Mouse (Mus musculus) stomach, embryonic 14.5 days (tissue): Measurements from ENCODE around the gene Dgkg. TPM values are rescaled to one million over a fixed set of nuclear protein-coding genes. Genes with fewer than 3 reads are reported as not detected.
A peak's percentile ranks its signal among the peaks of the same experiment; 100 is the strongest.

Source experiments
- ATAC-seq: fragments of 200-750 bp; cut with Nextera tagmentation; 2 replicates; pipeline ENCODE4 v1.8.0; 2017; ENCODE audit warnings: low read depth, moderate TSS enrichment; ENCODE audit not compliant: insufficient number of reproducible peaks, insufficient read depth, low FRiP score
- H3K27ac ChIP-seq: fragments of 300-500 bp; sonication (generic); 2 replicates; pipeline ENCODE4 v1.5.1; 2014; ENCODE audit warnings: mild to moderate bottlenecking, low read length, moderate library complexity, mixed read lengths
- H3K27me3 ChIP-seq: fragments of 300-500 bp; sonication (generic); 2 replicates; pipeline ENCODE4 v1.6.1; 2014; ENCODE audit warnings: low read length, control low read depth, mixed read lengths; ENCODE audit not compliant: control insufficient read depth, insufficient read depth
- H3K36me3 ChIP-seq: fragments of 300-500 bp; sonication (generic); 2 replicates; pipeline ENCODE4 v1.6.1; 2014; ENCODE audit warnings: mild to moderate bottlenecking, control low read depth, low read length, moderate library complexity, mixed read lengths; ENCODE audit not compliant: control insufficient read depth, insufficient read depth
- H3K4me1 ChIP-seq: fragments of 300-500 bp; sonication (generic); 2 replicates; pipeline ENCODE4 v1.6.1; 2014; ENCODE audit warnings: low read length, control low read depth, mixed read lengths; ENCODE audit not compliant: control insufficient read depth, insufficient read depth
- H3K4me2 ChIP-seq: fragments of 300-500 bp; sonication (generic); replicated peaks from 2 replicates; pipeline ENCODE4 v1.6.1; 2014; ENCODE audit warnings: low read depth, low read length, control low read depth
- H3K4me3 ChIP-seq: fragments of 300-500 bp; sonication (generic); 2 replicates; pipeline ENCODE4 v1.5.1; 2014; ENCODE audit warnings: low read depth, low read length, control low read depth
- H3K9ac ChIP-seq: fragments of 300-500 bp; sonication (generic); replicated peaks from 2 replicates; pipeline ENCODE4 v1.6.1; 2014; ENCODE audit warnings: low read depth, mild to moderate bottlenecking, control low read depth, low read length, moderate library complexity, mixed read lengths
- H3K9me3 ChIP-seq: fragments of 300-500 bp; sonication (generic); 2 replicates; pipeline ENCODE4 v1.6.1; 2016; ENCODE audit warnings: low read depth, low read length, control low read depth; ENCODE audit not compliant: control insufficient read depth
- WGBS: fragments of 180-500 bp; shearing (Covaris S2); extraction: QIAGEN DNeasy Blood & Tissue Kit; methylation state at CpG from one replicate; pipeline ENCODE4 v1.1.7; 2014; 5-methylcytosine and 5-hydroxymethylcytosine counted together
- polyA plus RNA-seq: library from polyadenylated mRNA; unstranded; fragments of >200 nt; fragmentation: Nextera tagmentation; extraction: Ambion mirVana; gene quantifications from 2 replicates; pipeline ENCODE4 v1.2.1, GENCODE M21; 2014

Gene Dgkg
- polyA plus RNA-seq, 1 experiment from 2014 or later, result 1.8 TPM

GRCm38 (mm10) chr16:22582173-22582929, 74.7 kb downstream of the Dgkg start:
- no peak for ATAC-seq
- H3K9ac ChIP-seq, result no peak overlapping the region
- 45% methylated on average over 11 of the region's 11 CpGs for WGBS
- H3K27ac ChIP-seq, result no peak overlapping the region
- H3K4me2 ChIP-seq, result no peak overlapping the region
- no peaks in the 10 kb centered on the region for H3K36me3 ChIP-seq
- no peaks in the 10 kb centered on the region for H3K4me1 ChIP-seq
- no peaks in the 10 kb centered on the region for H3K9me3 ChIP-seq
- H3K27me3 ChIP-seq, result no peaks in the 10 kb centered on the region
- no peak overlapping the region for H3K4me3 ChIP-seq

GRCm38 (mm10) chr16:22580103-22580502, 76.9 kb downstream of the Dgkg start:
- no peak overlapping the region for H3K4me3 ChIP-seq
- no peaks in the 10 kb centered on the region for H3K9me3 ChIP-seq
- WGBS, result 37% methylated on average over 5 of the region's 5 CpGs
- no peaks in the 10 kb centered on the region for H3K36me3 ChIP-seq
- no peak for ATAC-seq
- H3K4me2 ChIP-seq, result no peak overlapping the region
- H3K27ac ChIP-seq, result no peak overlapping the region
- no peak overlapping the region for H3K9ac ChIP-seq
- no peaks in the 10 kb centered on the region for H3K27me3 ChIP-seq
- no peaks in the 10 kb centered on the region for H3K4me1 ChIP-seq

GRCm38 (mm10) chr16:22578883-22579282, 78.1 kb downstream of the Dgkg start:
- Histone ChIP-seq H3K9me3 (no peaks in the 10 kb centered on the region), H3K4me1 (no peaks in the 10 kb centered on the region), H3K9ac (no peak overlapping the region), H3K4me2 (no peak overlapping the region), H3K27ac (no peak overlapping the region), H3K4me3 (no peak overlapping the region), H3K27me3 (no peaks in the 10 kb centered on the region), H3K36me3 (no peaks in the 10 kb centered on the region)
- WGBS, result 90% methylated on average over 10 of the region's 10 CpGs
- ATAC-seq, result no peak

GRCm38 (mm10) chr16:22577656-22578055, 79.4 kb downstream of the Dgkg start:
- Histone ChIP-seq H3K27me3 (no peaks in the 10 kb centered on the region), H3K27ac (no peak overlapping the region), H3K9me3 (no peaks in the 10 kb centered on the region), H3K4me2 (no peak overlapping the region), H3K4me1 (no peaks in the 10 kb centered on the region), H3K36me3 (no peaks in the 10 kb centered on the region), H3K9ac (no peak overlapping the region), H3K4me3 (no peak overlapping the region)
- WGBS, result 44% methylated on average over 8 of the region's 8 CpGs
- no peak for ATAC-seq

GRCm38 (mm10) chr16:22574164-22574563, 82.9 kb downstream of the Dgkg start:
- no peak for ATAC-seq
- WGBS, result 63% methylated on average over 7 of the region's 7 CpGs
- Histone ChIP-seq H3K9ac (no peak overlapping the region), H3K27ac (no peak overlapping the region), H3K27me3 (no peaks in the 10 kb centered on the region), H3K4me1 (no peaks in the 10 kb centered on the region), H3K4me3 (no peak overlapping the region), H3K9me3 (no peaks in the 10 kb centered on the region), H3K36me3 (no peaks in the 10 kb centered on the region), H3K4me2 (no peak overlapping the region)

GRCm38 (mm10) chr16:22572641-22573341, 84.2 kb downstream of the Dgkg start:
- H3K27me3 ChIP-seq, result no peaks in the 10 kb centered on the region
- no peaks in the 10 kb centered on the region for H3K9me3 ChIP-seq
- H3K36me3 ChIP-seq, result no peaks in the 10 kb centered on the region
- ATAC-seq, result peak; percentile 92
- H3K4me2 ChIP-seq, result peak overlapping the region; percentile 18; the same call in 1 of the 2 replicates
- no peak overlapping the region for H3K4me3 ChIP-seq
- H3K27ac ChIP-seq, result peak overlapping the region; percentile 61
- H3K9ac ChIP-seq, result no peak overlapping the region
- 34% methylated on average over 21 of the region's 21 CpGs for WGBS
- no peaks in the 10 kb centered on the region for H3K4me1 ChIP-seq

GRCm38 (mm10) chr16:22564907-22565272, 92.1 kb downstream of the Dgkg start:
- WGBS, result 75% methylated on average over 3 of the region's 3 CpGs
- Histone ChIP-seq H3K27ac (no peak overlapping the region), H3K9me3 (no peaks in the 10 kb centered on the region), H3K36me3 (no peaks in the 10 kb centered on the region), H3K27me3 (no peaks in the 10 kb centered on the region), H3K4me1 (no peaks in the 10 kb centered on the region), H3K4me3 (no peak overlapping the region), H3K4me2 (no peak overlapping the region), H3K9ac (no peak overlapping the region)
- 0 out of 2 replicates have a peak, but pooled peaks have one; percentile 18 for ATAC-seq

GRCm38 (mm10) chr16:22564259-22564906, 92.6 kb downstream of the Dgkg start:
- peak; percentile 61; the same call in 1 of the 2 replicates for ATAC-seq
- no peaks in the 10 kb centered on the region for H3K4me1 ChIP-seq
- no peak overlapping the region for H3K9ac ChIP-seq
- no peak overlapping the region for H3K4me3 ChIP-seq
- H3K4me2 ChIP-seq, result no peak overlapping the region
- WGBS, result 60% methylated on average over 14 of the region's 14 CpGs
- H3K9me3 ChIP-seq, result no peaks in the 10 kb centered on the region
- no peaks in the 10 kb centered on the region for H3K27me3 ChIP-seq
- H3K36me3 ChIP-seq, result no peaks in the 10 kb centered on the region
- no peak overlapping the region for H3K27ac ChIP-seq
